Comparison of ENCODE assay signal across 8 mouse cellular contexts in genomic region chr9:21146722-21147121, GRCm38 (mm10). TPM values are rescaled to one million over a fixed set of nuclear protein-coding genes. Genes with fewer than 3 reads are reported as not detected.
DNase-seq lines count a peak whose midpoint lies in the region; ATAC-seq and TF ChIP-seq lines count a peak whose summit lies in the region.

No protein-coding gene starts in this region.

- peak; percentile 88 for DNase-seq in 416B (ENCODE audit: low read depth)
- DNase-seq in kidney, postnatal 14 days: peak; percentile 55
- DNase-seq in c-Kit-positive CD71-positive TER-119-positive erythroid progenitor cells, embryonic 14.5 days (ENCODE audit: low spot score): no peak
- DNase-seq in left cerebral cortex, postnatal 36 days (ENCODE audit: low spot score in 2 of 2): no peak
- no peak for DNase-seq in adrenal gland, adult 8-10 months

- no peak overlapping the region for H3ac ChIP-seq in myocyte (ENCODE audit: control insufficient read depth, insufficient read length)

- peak overlapping the region; percentile 8; the same call in 1 of the 2 replicates for H3K4me3 ChIP-seq in forebrain, embryonic 12.5 days (replicated peaks)
- H3K4me3 ChIP-seq in myocyte: no peak overlapping the region

- ATAC-seq in CD4-positive, CD25-positive, alpha-beta regulatory T cell, adult 4 months: peak; percentile 83
- ATAC-seq in forebrain, embryonic 12.5 days (ENCODE audit: low FRiP score): no peak

- H3K27ac ChIP-seq in forebrain, embryonic 12.5 days: no peak overlapping the region

- 53% methylated on average over 10 of the region's 10 CpGs for WGBS in forebrain, embryonic 12.5 days

- intact Hi-C loops in left cerebral cortex, postnatal 36 days (cut with DNase I): no loop called here

- peaks cover 45% of the 10 kb centered on the region for H3K36me3 ChIP-seq in forebrain, embryonic 12.5 days (replicated peaks)
- peaks cover 8% of the 10 kb centered on the region for H3K36me3 ChIP-seq in myocyte (ENCODE audit: control insufficient read depth, insufficient read depth)

- no peak for TF ChIP-seq POLR2A in myocyte (IDR thresholded peaks at IDR 0.05; ENCODE audit: insufficient read length, low read depth)

- peaks cover 34% of the 10 kb centered on the region for H3K4me1 ChIP-seq in forebrain, embryonic 12.5 days

- peaks cover 64% of the 10 kb centered on the region for H3K79me2 ChIP-seq in myocyte (ENCODE audit: control insufficient read depth, insufficient read depth)

- H3K9ac ChIP-seq in forebrain, embryonic 12.5 days: peak overlapping the region; percentile 29; the same call in 1 of the 2 replicates

- H3K4me2 ChIP-seq in forebrain, embryonic 12.5 days: peak overlapping the region; percentile 35
- peak overlapping the region; percentile 50 for H3K4me2 ChIP-seq in myocyte (ENCODE audit: low read depth)

- no peaks in the 10 kb centered on the region for H3K27me3 ChIP-seq in forebrain, embryonic 12.5 days
- H3K27me3 ChIP-seq in myocyte (ENCODE audit: control insufficient read depth, insufficient read depth, insufficient read length): no peaks in the 10 kb centered on the region

- no peaks in the 10 kb centered on the region for H3K9me3 ChIP-seq in forebrain, embryonic 12.5 days

TF ChIP-seq in myocyte, 11 proteins besides CTCF, POLR2A, EP300 and RAD21:
- TF ChIP-seq CEBPB (IDR thresholded peaks at IDR 0.05; ENCODE audit: insufficient read depth, poor library complexity, severe bottlenecking) (no peak), MYOG (IDR thresholded peaks at IDR 0.05; ENCODE audit: control insufficient read depth in 1 of 3, insufficient read depth in 1 of 3, insufficient read length in 2 of 3, low read depth in 2 of 3) (no peak), MYOD1 (IDR thresholded peaks at IDR 0.05; ENCODE audit: control insufficient read depth in 1 of 3, insufficient read length in 2 of 3, low read depth in 2 of 3) (no peak), POLR2AphosphoS2 (IDR thresholded peaks at IDR 0.05; ENCODE audit: insufficient read length, low read depth) (no peak), TCF12 (IDR thresholded peaks at IDR 0.05; ENCODE audit: insufficient read depth, poor library complexity, severe bottlenecking) (no peak), E2F4 (IDR thresholded peaks at IDR 0.05; ENCODE audit: insufficient read depth) (no peak), REST (IDR thresholded peaks at IDR 0.05; ENCODE audit: insufficient read depth, insufficient read length) (no peak), TCF3 (IDR thresholded peaks at IDR 0.05; ENCODE audit: insufficient read length, low read depth) (no peak), MAX (IDR thresholded peaks at IDR 0.05; ENCODE audit: low read depth) (no peak), SRF (IDR thresholded peaks at IDR 0.05; ENCODE audit: control insufficient read depth, insufficient read length, low read depth) (no peak), USF1 (IDR thresholded peaks at IDR 0.05; ENCODE audit: low read depth) (no peak)

RNA-seq across cellular contexts. Expression of gene Cdc37, which starts 3.1 kb away (rescaled TPM):
- polyA plus RNA-seq in CD4-positive, CD25-positive, alpha-beta regulatory T cell, adult 4 months (2017; shearing (Covaris generic)): 100 to 1,000 TPM; 100 to 115 TPM
- 260 and 272 TPM in 2 replicates for polyA plus RNA-seq in forebrain, embryonic 12.5 days (2016; fragmentation: Nextera tagmentation; extraction: Ambion mirVana)
- polyA plus RNA-seq in myocyte (2012; fragmentation: generic; extraction: Trizol): 288 TPM
- 100 to 1,000 TPM; 139 to 155 TPM for total RNA-seq in left cerebral cortex, postnatal 36 days (2021)
- 100 to 1,000 TPM; 162 to 190 (median 174) TPM for total RNA-seq in adrenal gland, adult 8-10 months (2022)

RNA-seq across cellular contexts. Expression of gene Tyk2, which starts 15.7 kb away (rescaled TPM):
- 10 to 100 TPM; 35.2 to 77.5 TPM for polyA plus RNA-seq in CD4-positive, CD25-positive, alpha-beta regulatory T cell, adult 4 months (2017; shearing (Covaris generic))
- polyA plus RNA-seq in forebrain, embryonic 12.5 days (2016; fragmentation: Nextera tagmentation; extraction: Ambion mirVana): 12.8 TPM in 2 replicates
- polyA plus RNA-seq in myocyte (2012; fragmentation: generic; extraction: Trizol): 11.4 TPM
- total RNA-seq in left cerebral cortex, postnatal 36 days (2021): 10 to 100 TPM in 1 of 2 experiments, 1 to 10 TPM in 1; 9.1 to 15.3 TPM
- total RNA-seq in adrenal gland, adult 8-10 months (2022): 10 to 100 TPM; 15.3 to 30.3 (median 23.0) TPM

RNA-seq across cellular contexts. Expression of gene Pde4a, which starts 18.8 kb away (rescaled TPM):
- 1 to 10 TPM in 1 of 2 experiments, under 1 TPM in 1; 0.67 to 1.3 TPM for polyA plus RNA-seq in CD4-positive, CD25-positive, alpha-beta regulatory T cell, adult 4 months (2017; shearing (Covaris generic))
- polyA plus RNA-seq in forebrain, embryonic 12.5 days (2016; fragmentation: Nextera tagmentation; extraction: Ambion mirVana): 12.8 and 14.5 TPM in 2 replicates
- 3.6 TPM for polyA plus RNA-seq in myocyte (2012; fragmentation: generic; extraction: Trizol)
- total RNA-seq in left cerebral cortex, postnatal 36 days (2021): 10 to 100 TPM; 94.8 to 98.7 TPM
- 10 to 100 TPM in 2 of 4 experiments, 1 to 10 TPM in 2; 5.7 to 13.4 (median 9.8) TPM for total RNA-seq in adrenal gland, adult 8-10 months (2022)

RNA-seq across cellular contexts. Expression of gene Raver1, which starts 54.9 kb away (rescaled TPM):
- 10 to 100 TPM; 18.5 to 21.1 TPM for polyA plus RNA-seq in CD4-positive, CD25-positive, alpha-beta regulatory T cell, adult 4 months (2017; shearing (Covaris generic))
- 74.2 and 82.7 TPM in 2 replicates for polyA plus RNA-seq in forebrain, embryonic 12.5 days (2016; fragmentation: Nextera tagmentation; extraction: Ambion mirVana)
- polyA plus RNA-seq in myocyte (2012; fragmentation: generic; extraction: Trizol): 24.6 TPM
- 10 to 100 TPM; 26.1 to 29.0 TPM for total RNA-seq in left cerebral cortex, postnatal 36 days (2021)
- 10 to 100 TPM; 43.9 to 78.6 (median 56.6) TPM for total RNA-seq in adrenal gland, adult 8-10 months (2022)

RNA-seq across cellular contexts. Expression of gene Gm38431, which starts 54.9 kb away (rescaled TPM):
- 1 to 10 TPM in 1 of 2 experiments, under 1 TPM in 1; 0.20 to 2.9 TPM for polyA plus RNA-seq in CD4-positive, CD25-positive, alpha-beta regulatory T cell, adult 4 months (2017; shearing (Covaris generic))
- polyA plus RNA-seq in forebrain, embryonic 12.5 days (2016; fragmentation: Nextera tagmentation; extraction: Ambion mirVana): 2.0 and 2.8 TPM in 2 replicates
- polyA plus RNA-seq in myocyte (2012; fragmentation: generic; extraction: Trizol): 2.2 TPM
- 1 to 10 TPM; 2.1 to 3.5 TPM for total RNA-seq in left cerebral cortex, postnatal 36 days (2021)
- 1 to 10 TPM in 3 of 4 experiments, under 1 TPM in 1; 0.49 to 3.2 (median 2.3) TPM for total RNA-seq in adrenal gland, adult 8-10 months (2022)

Comparison
In these comparisons a context has a peak if more than half of its experiments do, and no peak if none do; other contexts are left out.
1. DNase-seq: peak in 416B (single experiment) and kidney, postnatal 14 days (single experiment); none in c-Kit-positive CD71-positive TER-119-positive erythroid progenitor cells, embryonic 14.5 days (single experiment), left cerebral cortex, postnatal 36 days (0 of 2) and adrenal gland, adult 8-10 months (single experiment).